Mouse (Mus musculus) yolk sac, embryonic 10.5 days (tissue): ENCODE data around the gene Kmt5c.
"Not testable (repeated sequence)": the region's sequence is repeated elsewhere in the genome, so short reads cannot be mapped to it uniquely, and the experiment has no call there.

Experiments used
- DNase-seq: peaks from one replicate; pipeline ENCODE4 v3.0.0-alpha.2; 2017; ENCODE audit warnings: low spot score

Kmt5c gene

DNA sequence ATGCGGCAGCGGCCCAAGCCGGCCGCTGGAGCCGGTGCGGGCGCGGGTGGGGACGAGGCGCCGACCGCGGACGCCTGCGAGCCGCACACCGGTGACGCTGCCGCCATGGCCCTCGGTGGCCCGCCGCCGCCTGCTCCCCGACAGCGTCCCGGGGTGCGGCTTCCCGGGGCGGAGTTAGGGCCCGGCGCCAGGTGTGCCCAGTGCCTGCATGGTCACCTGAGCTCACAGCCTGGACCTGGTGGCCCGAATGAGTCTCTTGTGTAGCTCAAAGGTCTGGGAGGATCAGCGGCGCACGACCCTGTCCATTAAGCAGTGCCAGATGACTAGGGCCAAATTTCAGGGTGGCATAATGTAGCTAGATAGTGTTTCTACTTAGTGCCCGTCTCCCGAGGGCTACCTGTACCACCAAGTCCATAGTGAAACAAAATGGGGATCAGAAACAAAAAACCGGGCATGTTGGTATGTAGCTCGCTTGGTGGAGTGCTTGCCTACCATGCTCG lies 49.6 kb downstream of the Kmt5c start, which contains the start of gene Tmem238:
TSS of gene Tmem238 (minus strand) at position 221 of the 500 bp plus-strand sequence.
- DNase-seq, result peak; percentile 27

DNA sequence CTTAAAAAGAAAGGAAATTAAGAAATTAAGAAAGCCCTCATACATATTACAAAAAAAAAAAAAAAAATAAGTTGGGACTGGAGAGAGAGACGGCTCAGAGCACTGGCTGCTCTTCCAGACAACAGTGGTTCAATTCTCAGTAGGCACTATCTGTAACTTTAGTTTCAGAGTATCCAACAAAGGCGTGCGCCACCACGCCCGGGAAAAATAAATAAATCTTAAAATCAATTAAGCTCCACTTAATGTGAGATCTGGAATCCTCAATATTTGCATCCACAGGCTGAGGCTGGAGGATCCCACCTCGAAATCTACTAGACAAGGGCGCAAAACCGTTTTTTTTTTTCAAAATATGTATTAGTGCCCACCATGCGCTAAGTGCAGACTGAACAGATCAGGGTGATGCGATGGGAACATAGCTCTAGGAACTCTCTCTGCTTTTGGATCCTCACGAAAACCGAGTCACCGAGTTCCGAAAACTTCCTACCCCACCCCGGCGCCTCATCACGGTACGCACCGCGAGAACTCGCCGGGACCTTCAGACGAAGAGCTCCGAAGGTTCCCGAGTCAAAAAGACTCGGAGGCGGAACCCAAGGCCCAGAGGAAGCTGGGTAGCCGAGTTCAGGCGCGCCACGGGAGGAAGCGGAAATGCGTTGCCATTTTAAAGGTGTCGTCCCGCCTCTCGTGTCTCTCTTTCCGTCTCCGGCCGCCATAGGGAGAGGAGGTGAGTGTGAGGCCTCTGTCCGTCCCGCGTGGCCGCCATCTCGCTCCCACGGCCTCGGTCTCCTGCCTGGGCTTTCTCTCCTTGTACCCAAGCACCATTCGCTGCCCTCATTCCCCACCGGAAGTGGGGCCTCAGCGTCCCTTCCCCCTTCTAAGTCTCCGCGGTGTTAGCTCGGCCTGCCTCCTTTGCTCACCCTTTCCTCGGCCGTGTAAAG lies 52.6 kb downstream of the Kmt5c start, which contains the start of gene Rpl28:
TSS of gene Rpl28 (plus strand) at position 597 of the 935 bp plus-strand sequence.
- peak; percentile 96 for DNase-seq

DNA sequence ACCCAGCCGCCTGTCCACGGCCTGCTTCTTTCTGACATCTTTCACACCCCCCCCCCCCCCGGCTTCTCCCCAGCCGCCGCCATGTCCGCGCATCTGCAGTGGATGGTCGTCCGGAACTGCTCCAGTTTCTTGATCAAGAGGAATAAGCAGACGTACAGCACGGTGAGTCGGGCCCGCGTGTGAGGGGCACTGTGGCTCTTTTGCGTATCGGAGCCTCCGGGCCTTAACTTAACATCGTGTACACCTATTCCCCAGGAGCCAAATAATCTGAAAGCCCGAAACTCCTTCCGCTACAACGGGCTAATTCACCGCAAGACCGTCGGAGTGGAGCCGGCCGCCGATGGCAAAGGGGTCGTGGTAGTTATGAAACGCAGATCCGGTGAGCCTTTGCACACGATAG lies 53.3 kb downstream of the Kmt5c start:
- not testable (repeated sequence) for DNase-seq

DNA sequence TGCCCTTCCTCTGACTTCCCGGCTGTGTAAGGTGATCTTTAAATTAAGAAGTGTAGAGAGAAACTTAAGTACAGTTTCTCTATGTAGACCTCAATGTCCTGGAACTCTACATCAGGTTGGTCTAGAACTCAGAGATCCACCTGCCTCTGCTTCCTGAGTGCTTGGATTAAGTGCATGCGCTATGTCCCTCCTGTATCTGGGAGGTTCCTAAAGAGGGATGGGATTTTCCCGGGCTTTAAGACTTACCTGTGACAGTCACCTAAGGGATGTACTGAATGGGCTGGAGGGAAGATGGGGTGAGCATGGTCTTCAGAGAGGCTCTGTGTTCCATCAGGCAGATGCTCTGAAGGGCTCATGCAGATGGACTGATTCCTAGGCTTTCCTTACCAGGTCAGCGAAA lies 53.8 kb downstream of the Kmt5c start:
- DNase-seq, result no peak

DNA sequence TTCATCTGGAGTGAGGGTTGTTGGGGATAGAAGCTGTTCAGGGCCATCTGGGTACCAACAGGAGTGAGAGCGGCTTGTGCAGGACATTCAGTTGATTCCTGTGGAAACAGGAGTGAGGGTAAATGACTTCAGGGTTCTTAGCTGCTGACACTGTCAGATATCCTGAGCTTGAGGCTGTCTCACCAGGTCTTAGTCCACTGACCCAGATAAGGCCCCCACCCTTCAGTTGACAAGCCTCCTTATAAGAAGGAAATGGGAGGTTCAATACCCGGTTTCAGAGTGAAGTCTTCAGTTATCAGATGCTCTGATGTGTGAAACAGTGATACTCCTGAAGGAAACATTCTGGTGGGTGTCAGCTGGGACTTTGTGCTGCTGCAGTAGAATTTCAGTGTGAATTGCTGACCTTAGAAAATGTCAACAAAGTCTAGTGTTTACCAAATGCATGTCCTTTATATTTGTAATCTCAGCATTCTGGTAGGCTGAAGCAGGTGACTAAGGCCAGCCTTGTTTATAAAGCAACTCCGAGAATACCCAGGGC lies 54.8 kb downstream of the Kmt5c start:
- peak; percentile 45 for DNase-seq

DNA sequence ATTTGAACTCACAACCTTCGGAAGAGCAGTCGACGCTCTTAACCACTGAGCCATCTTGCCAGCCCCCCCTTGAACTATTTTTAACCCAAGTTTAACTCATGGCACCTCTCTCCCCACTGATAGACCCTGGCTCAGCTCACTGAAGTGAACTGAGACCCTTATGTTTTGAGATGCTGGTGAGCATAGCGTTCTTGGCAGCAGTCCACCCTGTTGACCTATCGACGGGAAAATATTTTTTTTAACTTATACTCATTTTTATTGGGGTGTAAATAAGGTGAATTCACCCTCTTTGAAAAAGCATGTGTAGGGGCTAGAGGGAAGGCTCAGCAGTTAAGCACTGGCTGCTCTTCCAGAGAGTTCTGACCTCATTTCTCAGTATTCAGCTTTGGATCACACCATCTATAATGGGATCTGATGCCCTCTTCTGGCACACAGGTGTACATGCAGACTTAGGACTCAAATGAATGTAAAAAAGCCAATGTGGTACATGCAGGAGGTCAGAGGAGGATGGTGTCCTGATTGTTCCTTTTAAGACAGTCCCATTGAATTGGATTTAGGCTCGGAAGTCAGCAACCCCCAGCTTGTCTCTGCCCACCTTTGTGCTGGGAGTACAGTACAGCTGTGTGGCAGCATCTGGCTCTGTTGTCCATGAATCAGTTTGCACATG lies 56.0 kb downstream of the Kmt5c start:
- DNase-seq, result peak; percentile 37
